Mouse (Mus musculus) bone marrow macrophage, adult 2 months (primary cell): ENCODE results near the gene Tnpo3. TPM values are rescaled to one million over a fixed set of nuclear protein-coding genes. Genes with fewer than 3 reads are reported as not detected.

Experiments
- H3K27ac ChIP-seq: 2 replicates; pipeline ENCODE4 v1.5.1; 2012; ENCODE audit warnings: low read depth, low read length; ENCODE audit not compliant: insufficient read depth
- H3K4me1 ChIP-seq: 2 replicates; pipeline ENCODE4 v1.6.1; 2012; ENCODE audit warnings: low read length; ENCODE audit not compliant: control insufficient read depth, insufficient read depth
- H3K4me3 ChIP-seq: 2 replicates; pipeline ENCODE4 v1.5.1; 2012; ENCODE audit warnings: mild to moderate bottlenecking, low read length, moderate library complexity; ENCODE audit not compliant: insufficient read depth
- CTCF ChIP-seq: IDR thresholded peaks from 2 replicates; pipeline ENCODE4 v1.5.1; 2012; ENCODE audit warnings: low read depth, mild to moderate bottlenecking, low read length, moderate library complexity
- POLR2A ChIP-seq: IDR thresholded peaks from 2 replicates; pipeline ENCODE4 v1.6.1; 2012; ENCODE audit warnings: mild to moderate bottlenecking, low read depth, low read length, borderline replicate concordance
- polyA plus RNA-seq: library from polyadenylated mRNA; stranded (reverse); fragments of >200 nt; gene quantifications from 2 replicates; pipeline ENCODE4 v1.2.4, GENCODE M21; 2012; ENCODE audit not compliant: missing spikeins, insufficient read depth, insufficient read length

Tnpo3 gene
- polyA plus RNA-seq, 1 experiment, result 42.1 TPM

DNA sequence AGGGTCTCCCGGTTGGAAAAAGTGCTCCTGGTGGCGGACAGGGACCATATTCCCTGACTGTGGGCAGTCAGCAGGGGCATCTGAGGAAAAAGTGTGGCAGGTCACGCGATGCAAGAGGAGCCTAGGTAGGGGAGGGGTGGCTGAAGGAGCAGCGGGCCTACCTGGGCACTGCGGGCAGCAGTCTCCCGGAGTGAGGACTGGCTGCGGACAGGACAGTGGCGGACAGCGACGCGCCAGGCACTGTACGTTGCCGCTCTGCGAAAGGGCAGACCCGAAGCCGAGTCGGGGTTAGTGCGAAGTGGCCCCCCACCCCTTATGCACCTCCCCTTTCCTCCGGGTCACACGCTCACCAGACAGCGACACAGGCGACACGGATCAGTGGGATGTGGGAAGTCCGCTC lies 113.4 kb downstream of the Tnpo3 start:
- Histone ChIP-seq H3K4me3 (no peak overlapping the region), H3K4me1 (no peaks in the 10 kb centered on the region), H3K27ac (no peak overlapping the region)
- no peak for TF ChIP-seq POLR2A
- TF ChIP-seq CTCF, result no peak

DNA sequence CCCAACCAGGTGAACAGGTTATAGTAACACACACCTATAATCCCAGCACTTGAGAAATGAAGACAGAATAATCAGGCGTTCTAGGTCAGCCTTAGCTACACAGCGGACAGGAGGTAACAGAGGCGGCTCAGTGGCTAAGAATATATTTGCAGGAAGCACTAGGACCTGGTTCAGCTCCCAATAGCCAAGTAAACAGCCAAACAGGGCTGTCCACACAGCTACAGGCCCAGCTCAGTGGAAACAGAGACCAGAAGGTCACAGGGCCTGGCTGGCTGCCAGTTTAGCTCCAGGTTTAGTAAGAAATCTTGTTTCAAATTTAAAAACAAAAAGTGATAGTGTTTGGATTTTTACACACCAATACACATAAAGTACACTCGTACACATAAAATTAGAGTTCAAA lies 115.6 kb downstream of the Tnpo3 start:
- TF ChIP-seq CTCF (no peak), POLR2A (no peak)
- Histone ChIP-seq H3K27ac (no peak overlapping the region), H3K4me3 (no peak overlapping the region)

More for the DNA sequence above, 115.6 kb downstream of the Tnpo3 start:
- H3K4me1 ChIP-seq, result no peaks in the 10 kb centered on the region

Other genes with a start within 250 kb of the Tnpo3 start
- gene Opn1sw, start 221.4 kb downstream of the Tnpo3 start, polyA plus RNA-seq, result not detected in 2 replicates
- gene Ccdc136, start 213.6 kb downstream of the Tnpo3 start, polyA plus RNA-seq, result not detected in 2 replicates
- gene Flnc, start 176.6 kb downstream of the Tnpo3 start, polyA plus RNA-seq, result 0.17 and 0.20 TPM in 2 replicates
- 347 and 378 TPM in 2 replicates for gene Atp6v1f, start 142.2 kb downstream of the Tnpo3 start, polyA plus RNA-seq
- not detected in 2 replicates for gene Atp6v1fnb, start 138.4 kb downstream of the Tnpo3 start, polyA plus RNA-seq
- gene Kcp, start 101.9 kb downstream of the Tnpo3 start, polyA plus RNA-seq, result 0.28 and 0.40 TPM in 2 replicates
- gene Irf5, start 83.3 kb downstream of the Tnpo3 start, polyA plus RNA-seq, result 201 and 214 TPM in 2 replicates
- gene Tspan33, start 84.3 kb upstream of the Tnpo3 start, polyA plus RNA-seq, result 0.42 and 0.68 TPM in 2 replicates
- not detected in 2 replicates for gene Smo, start 125.6 kb upstream of the Tnpo3 start, polyA plus RNA-seq
- 30.6 and 37.8 TPM in 2 replicates for gene Ahcyl2, start 158.1 kb upstream of the Tnpo3 start, polyA plus RNA-seq